Mouse (Mus musculus) liver, embryonic 15.5 days (tissue): Measurements from ENCODE around the gene Tmcc1. TPM values are rescaled to one million over a fixed set of nuclear protein-coding genes. Genes with fewer than 3 reads are reported as not detected.
A peak's percentile ranks its signal among the peaks of the same experiment; 100 is the strongest.

Experiments used
- ATAC-seq: fragments of 200-750 bp; cut with Nextera tagmentation; 2 replicates; pipeline ENCODE4 v1.8.0; 2017; ENCODE audit warnings: moderate number of reproducible peaks, mild to moderate bottlenecking, moderate library complexity; ENCODE audit not compliant: insufficient read depth
- H3K27ac ChIP-seq: fragments of 300-500 bp; sonication (generic); replicated peaks from 2 replicates; pipeline ENCODE4 v1.5.1; 2015; ENCODE audit warnings: mild to moderate bottlenecking, inconsistent platforms
- H3K27me3 ChIP-seq: fragments of 300-500 bp; sonication (generic); 2 replicates; pipeline ENCODE4 v1.6.1; 2015; ENCODE audit warnings: mild to moderate bottlenecking, inconsistent platforms
- H3K36me3 ChIP-seq: fragments of 300-500 bp; sonication (generic); replicated peaks from 2 replicates; pipeline ENCODE4 v1.6.1; 2015; ENCODE audit warnings: moderate library complexity, mild to moderate bottlenecking, inconsistent platforms
- H3K4me1 ChIP-seq: fragments of 300-500 bp; sonication (generic); replicated peaks from 2 replicates; pipeline ENCODE4 v1.6.1; 2015; ENCODE audit warnings: inconsistent platforms
- H3K4me2 ChIP-seq: fragments of 300-500 bp; sonication (generic); 2 replicates; pipeline ENCODE4 v1.6.1; 2015; ENCODE audit warnings: moderate library complexity, mild to moderate bottlenecking, inconsistent platforms
- H3K4me3 ChIP-seq: fragments of 300-500 bp; sonication (generic); replicated peaks from 2 replicates; pipeline ENCODE4 v1.5.1; 2015; ENCODE audit warnings: mild to moderate bottlenecking, inconsistent platforms
- H3K9ac ChIP-seq: fragments of 300-500 bp; sonication (generic); 2 replicates; pipeline ENCODE4 v1.6.1; 2015; ENCODE audit warnings: moderate library complexity, mild to moderate bottlenecking, inconsistent platforms
- H3K9me3 ChIP-seq: fragments of 300-500 bp; sonication (generic); replicated peaks from 2 replicates; pipeline ENCODE4 v1.6.1; 2016; ENCODE audit warnings: inconsistent platforms
- WGBS: fragments of 180-500 bp; shearing (Covaris S2); methylation state at CpG from one replicate; pipeline ENCODE4 v1.1.7; 2015; ENCODE audit warnings: mixed read lengths; ENCODE audit not compliant: insufficient replicate concordance; 5-methylcytosine and 5-hydroxymethylcytosine counted together
- polyA plus RNA-seq: library from polyadenylated mRNA; unstranded; fragments of >200 nt; fragmentation: Nextera tagmentation; extraction: Ambion mirVana; gene quantifications from 2 replicates; pipeline ENCODE4 v1.2.1, GENCODE M21; 2015

Tmcc1 gene
- polyA plus RNA-seq, 1 experiment from 2014 or later: 3.5 TPM

DNA sequence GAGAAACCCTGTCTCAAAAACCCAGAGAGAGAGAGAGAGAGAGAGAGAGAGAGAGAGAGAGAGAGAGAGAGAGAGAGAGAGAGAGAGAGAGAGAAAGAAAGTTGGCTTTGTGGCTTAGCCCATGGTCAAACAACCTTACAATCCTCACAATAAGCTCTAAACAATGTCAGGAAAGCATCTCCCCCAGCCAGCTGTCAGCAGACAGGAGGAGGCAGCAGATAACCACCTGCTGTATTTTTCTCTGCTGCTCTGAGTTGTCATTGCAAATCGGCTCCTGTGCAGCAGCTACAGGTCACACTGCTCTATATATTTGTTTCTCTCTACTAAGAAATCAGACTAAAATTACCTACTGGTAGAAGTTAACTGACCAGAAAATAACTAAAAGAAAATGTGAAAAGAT is 145.4 kb downstream of the Tmcc1 start:
- Histone ChIP-seq H3K36me3 (no peaks in the 10 kb centered on the region), H3K9me3 (no peaks in the 10 kb centered on the region), H3K4me2 (no peak overlapping the region), H3K4me1 (0 out of 2 replicates have a peak, but pooled peaks cover 2% of the 10 kb centered on the region), H3K4me3 (no peak overlapping the region), H3K27me3 (no peaks in the 10 kb centered on the region), H3K27ac (no peak overlapping the region), H3K9ac (no peak overlapping the region)
- no peak for ATAC-seq
- WGBS: 15% methylated on average over 1 of the region's 1 CpGs

DNA sequence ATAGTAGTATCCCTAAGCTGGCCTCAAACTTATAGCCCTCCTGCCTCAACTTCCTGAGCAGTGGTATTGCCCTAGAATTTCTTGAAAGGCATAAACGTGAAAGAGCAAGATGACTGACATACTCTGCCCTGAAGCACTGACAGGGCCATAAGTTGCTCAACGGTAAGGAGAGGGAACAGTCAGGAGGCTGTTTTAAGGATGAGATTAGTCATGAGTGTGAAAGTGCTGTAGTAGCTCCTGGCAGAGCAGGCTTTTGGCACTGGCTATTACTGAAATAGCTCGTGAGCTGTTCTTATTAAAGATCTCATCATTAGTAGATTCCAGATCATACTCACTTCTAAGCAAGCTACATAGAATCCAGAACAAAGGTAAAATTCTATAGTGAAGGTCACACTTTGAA is 145.9 kb downstream of the Tmcc1 start:
- no peak overlapping the region for H3K4me2 ChIP-seq
- no peak overlapping the region for H3K9ac ChIP-seq
- H3K27me3 ChIP-seq: no peaks in the 10 kb centered on the region
- 0 out of 2 replicates have a peak, but pooled peaks cover 2% of the 10 kb centered on the region for H3K4me1 ChIP-seq
- no peak overlapping the region for H3K4me3 ChIP-seq
- no peak overlapping the region for H3K27ac ChIP-seq
- ATAC-seq: no peak
- no peaks in the 10 kb centered on the region for H3K36me3 ChIP-seq
- H3K9me3 ChIP-seq: 0 out of 2 replicates have a peak, but pooled peaks cover 3% of the 10 kb centered on the region
- WGBS: 55% methylated on average over 3 of the region's 3 CpGs

DNA sequence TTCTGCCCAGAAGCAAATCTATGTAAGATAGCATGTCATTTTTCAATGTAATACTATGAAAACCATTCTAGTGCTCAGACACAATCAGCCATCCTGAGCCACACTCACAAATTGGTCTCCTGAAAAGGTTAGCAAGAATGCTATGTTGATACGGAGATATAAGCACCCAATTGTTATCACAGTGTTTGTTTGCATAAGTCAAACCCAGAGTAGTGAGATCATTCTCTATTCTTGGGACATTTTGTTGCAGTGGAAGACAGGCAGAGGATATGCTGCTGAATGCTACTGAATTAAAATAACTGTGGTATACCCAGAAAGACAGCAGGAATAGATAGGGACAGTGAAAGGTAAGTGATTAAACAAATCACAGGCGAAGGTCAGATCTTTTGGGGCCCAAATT is 149.2 kb downstream of the Tmcc1 start:
- Histone ChIP-seq H3K27ac (no peak overlapping the region), H3K9me3 (0 out of 2 replicates have a peak, but pooled peaks cover 3% of the 10 kb centered on the region), H3K9ac (no peak overlapping the region), H3K4me3 (no peak overlapping the region), H3K4me2 (no peak overlapping the region), H3K4me1 (0 out of 2 replicates have a peak, but pooled peaks cover 2% of the 10 kb centered on the region), H3K27me3 (no peaks in the 10 kb centered on the region), H3K36me3 (no peaks in the 10 kb centered on the region)
- ATAC-seq: no peak
- 64% methylated on average over 2 of the region's 2 CpGs for WGBS

DNA sequence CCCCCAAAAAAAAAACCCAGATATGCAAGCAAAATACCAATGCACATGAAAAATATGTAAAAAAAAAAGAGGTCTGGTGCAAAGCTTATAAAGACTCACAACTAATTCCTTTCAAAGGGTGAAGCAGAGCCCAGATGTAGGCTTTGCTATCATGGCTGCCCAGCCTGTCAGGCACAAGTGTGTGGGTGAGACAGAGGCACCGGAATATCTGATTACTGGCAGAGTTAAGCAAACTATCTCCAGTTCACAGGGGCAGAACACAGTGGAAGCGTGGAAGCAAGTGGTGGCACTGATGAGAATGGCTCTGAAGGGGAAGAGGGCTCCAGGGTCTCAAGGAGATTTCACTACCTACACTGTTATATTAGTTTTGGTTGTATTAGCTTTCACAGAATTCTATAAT is 155.1 kb downstream of the Tmcc1 start:
- 14% methylated on average over 2 of the region's 2 CpGs for WGBS
- no peaks in the 10 kb centered on the region for H3K36me3 ChIP-seq
- peaks cover 22% of the 10 kb centered on the region for H3K4me1 ChIP-seq
- no peak overlapping the region for H3K9ac ChIP-seq
- 0 out of 2 replicates have a peak, but pooled peaks cover 3% of the 10 kb centered on the region for H3K9me3 ChIP-seq
- no peak overlapping the region for H3K4me3 ChIP-seq
- H3K4me2 ChIP-seq: no peak overlapping the region
- no peak overlapping the region for H3K27ac ChIP-seq
- ATAC-seq: no peak; the same call in 1 of the 2 replicates
- H3K27me3 ChIP-seq: no peaks in the 10 kb centered on the region

DNA sequence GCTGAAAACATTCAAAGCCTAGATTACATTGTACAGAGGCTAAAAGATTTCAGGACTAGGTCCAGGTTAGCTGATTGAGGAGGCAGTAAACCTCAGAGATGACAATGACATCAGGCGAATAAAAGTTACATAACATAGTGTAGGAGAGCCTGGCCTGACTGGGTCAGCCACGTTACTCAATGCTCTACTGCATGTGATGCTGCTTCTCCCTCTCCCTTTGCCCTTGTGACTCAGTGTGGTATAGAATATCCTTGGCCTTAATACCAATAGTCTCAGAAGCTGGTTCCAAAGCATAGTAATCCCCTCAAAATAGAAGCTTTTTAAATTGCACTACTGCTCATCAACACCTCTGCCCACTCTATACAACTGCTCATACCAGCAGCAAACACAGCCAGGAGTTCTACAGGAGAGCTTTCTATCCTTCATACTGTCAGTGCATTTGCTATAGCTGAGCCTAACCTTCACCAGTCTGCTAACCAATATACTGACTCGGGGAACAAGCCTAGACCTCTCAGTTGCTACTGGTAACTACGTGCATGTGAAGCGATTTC is 155.9 kb downstream of the Tmcc1 start:
- H3K9ac ChIP-seq: no peak overlapping the region
- peaks cover 22% of the 10 kb centered on the region for H3K4me1 ChIP-seq
- WGBS: 66% methylated on average over 5 of the region's 5 CpGs
- no peaks in the 10 kb centered on the region for H3K36me3 ChIP-seq
- H3K27ac ChIP-seq: no peak overlapping the region
- H3K9me3 ChIP-seq: no peaks in the 10 kb centered on the region
- no peak overlapping the region for H3K4me3 ChIP-seq
- no peak overlapping the region for H3K4me2 ChIP-seq
- H3K27me3 ChIP-seq: no peaks in the 10 kb centered on the region
- no peak for ATAC-seq

DNA sequence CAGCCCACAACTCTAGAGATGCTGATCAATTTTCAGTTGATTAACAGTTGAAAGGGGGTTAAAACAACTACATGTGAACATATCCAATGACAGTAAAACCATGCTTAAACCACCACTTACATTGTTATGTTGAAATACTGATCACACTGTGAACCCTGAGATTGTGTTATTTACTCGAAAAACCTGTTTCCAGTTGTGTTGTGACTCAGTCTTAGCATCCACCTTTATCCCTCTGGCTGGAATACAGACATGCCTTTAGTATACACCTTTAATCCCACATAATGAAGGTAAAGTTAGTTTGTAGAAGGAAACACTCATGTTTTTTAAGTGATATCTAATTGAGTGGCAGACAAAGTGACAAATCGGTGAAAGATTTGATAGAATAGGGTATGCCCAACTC is 156.7 kb downstream of the Tmcc1 start:
- H3K4me1 ChIP-seq: peaks cover 22% of the 10 kb centered on the region
- no peak for ATAC-seq
- H3K4me2 ChIP-seq: no peak overlapping the region
- H3K9me3 ChIP-seq: no peaks in the 10 kb centered on the region
- no peak overlapping the region for H3K27ac ChIP-seq
- H3K36me3 ChIP-seq: no peaks in the 10 kb centered on the region
- 69% methylated on average over 2 of the region's 2 CpGs for WGBS
- no peak overlapping the region for H3K4me3 ChIP-seq
- H3K27me3 ChIP-seq: no peaks in the 10 kb centered on the region
- no peak overlapping the region for H3K9ac ChIP-seq

DNA sequence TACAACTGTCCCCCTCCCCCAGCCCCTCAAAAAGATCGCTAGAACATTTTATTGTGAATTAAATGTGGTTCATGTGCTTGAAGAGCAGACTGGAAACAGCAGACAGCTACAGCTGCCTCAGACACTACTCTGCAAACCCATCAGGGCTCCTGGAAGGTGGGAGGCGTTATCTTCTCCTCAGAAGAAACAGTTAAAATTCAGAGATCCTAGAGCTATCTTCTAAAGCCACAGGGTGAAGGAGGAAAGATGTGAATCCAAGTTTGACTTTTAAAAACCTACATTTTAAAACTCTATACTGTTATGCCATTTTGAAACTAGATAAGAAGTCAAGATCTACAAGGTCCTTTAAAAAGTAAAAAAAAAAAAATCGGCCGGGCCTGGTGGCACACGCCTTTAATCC is 162.2 kb downstream of the Tmcc1 start:
- H3K9ac ChIP-seq: no peak overlapping the region
- no peak overlapping the region for H3K4me3 ChIP-seq
- no peak overlapping the region for H3K4me2 ChIP-seq
- H3K36me3 ChIP-seq: no peaks in the 10 kb centered on the region
- ATAC-seq: no peak
- 30% methylated on average over 5 of the region's 5 CpGs for WGBS
- H3K27ac ChIP-seq: no peak overlapping the region
- H3K27me3 ChIP-seq: no peaks in the 10 kb centered on the region
- H3K4me1 ChIP-seq: no peaks in the 10 kb centered on the region
- no peaks in the 10 kb centered on the region for H3K9me3 ChIP-seq

DNA sequence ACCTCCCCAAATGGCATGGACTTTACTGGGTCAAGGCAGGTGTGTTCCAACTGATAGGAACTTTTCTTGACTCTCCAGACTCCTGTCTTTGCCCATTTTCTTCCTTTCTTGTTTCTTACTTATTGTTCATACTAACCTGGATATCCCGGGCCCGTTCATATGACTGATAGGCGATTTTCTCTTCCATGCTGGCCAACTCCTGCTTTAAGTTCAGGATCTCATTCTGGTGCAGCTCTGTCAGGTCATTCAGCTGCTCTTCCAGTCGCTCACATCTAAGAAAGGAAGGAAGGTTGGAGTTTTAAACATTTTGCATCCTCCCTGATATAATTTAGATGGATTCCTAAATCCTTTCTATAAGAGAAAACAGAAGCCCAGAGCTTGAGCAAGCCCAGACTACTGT is 168.6 kb downstream of the Tmcc1 start:
- Histone ChIP-seq H3K9me3 (peaks cover 8% of the 10 kb centered on the region), H3K4me1 (no peaks in the 10 kb centered on the region), H3K36me3 (0 out of 2 replicates have a peak, but pooled peaks cover 3% of the 10 kb centered on the region), H3K4me3 (no peak overlapping the region), H3K27ac (no peak overlapping the region), H3K27me3 (no peaks in the 10 kb centered on the region), H3K4me2 (no peak overlapping the region), H3K9ac (no peak overlapping the region)
- no peak for ATAC-seq
- 66% methylated on average over 4 of the region's 4 CpGs for WGBS

DNA sequence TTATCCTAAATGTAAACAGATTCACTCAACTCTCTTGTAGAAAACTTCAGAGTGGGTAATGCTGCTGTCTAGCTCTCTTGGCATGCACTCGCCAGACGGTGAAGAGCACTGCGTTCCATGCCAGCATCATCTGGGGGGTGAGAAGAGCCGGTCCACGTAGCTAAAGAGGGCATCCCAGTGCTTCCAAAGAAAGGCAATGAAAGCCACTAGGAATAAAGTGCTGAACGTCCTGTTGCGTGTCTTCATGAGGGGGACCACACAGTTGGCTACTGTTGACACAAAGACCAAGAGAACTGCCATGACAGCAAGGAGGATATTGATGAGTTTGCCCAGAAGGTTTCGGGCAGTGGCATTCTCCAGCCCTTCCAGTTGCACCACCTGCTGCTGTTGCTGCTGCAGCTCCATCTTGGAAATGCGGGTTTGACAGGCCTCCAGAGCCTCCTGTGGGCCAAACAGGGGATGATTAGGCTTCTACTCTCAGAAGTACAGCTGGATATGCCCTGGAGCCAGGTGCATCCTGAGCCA is 171.3 kb downstream of the Tmcc1 start:
- Histone ChIP-seq H3K4me3 (no peak overlapping the region), H3K4me2 (no peak overlapping the region), H3K36me3 (0 out of 2 replicates have a peak, but pooled peaks cover 3% of the 10 kb centered on the region), H3K27me3 (no peaks in the 10 kb centered on the region), H3K9me3 (peaks cover 8% of the 10 kb centered on the region), H3K4me1 (no peaks in the 10 kb centered on the region), H3K9ac (no peak overlapping the region), H3K27ac (no peak overlapping the region)
- no peak for ATAC-seq
- 73% methylated on average over 9 of the region's 9 CpGs for WGBS

DNA sequence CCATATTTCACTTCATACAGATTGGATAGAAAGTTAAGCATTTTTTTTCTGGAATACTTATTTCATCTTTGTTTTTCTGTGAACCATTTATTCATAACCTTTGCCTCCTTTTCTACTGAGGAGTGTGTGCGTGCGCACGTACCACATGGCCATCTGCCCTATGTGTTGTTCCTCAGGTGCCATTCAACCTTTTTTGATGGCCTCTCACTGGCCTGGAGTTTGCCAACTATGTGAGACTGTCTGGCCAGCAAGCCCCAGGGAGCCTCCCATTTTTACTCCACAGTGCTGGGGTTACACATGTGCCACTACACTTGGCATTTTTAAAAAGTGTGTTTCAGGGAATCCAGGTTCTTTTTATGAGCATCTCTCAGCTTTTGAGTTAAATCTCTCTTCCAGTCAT is 177.4 kb downstream of the Tmcc1 start:
- no peaks in the 10 kb centered on the region for H3K9me3 ChIP-seq

DNA sequence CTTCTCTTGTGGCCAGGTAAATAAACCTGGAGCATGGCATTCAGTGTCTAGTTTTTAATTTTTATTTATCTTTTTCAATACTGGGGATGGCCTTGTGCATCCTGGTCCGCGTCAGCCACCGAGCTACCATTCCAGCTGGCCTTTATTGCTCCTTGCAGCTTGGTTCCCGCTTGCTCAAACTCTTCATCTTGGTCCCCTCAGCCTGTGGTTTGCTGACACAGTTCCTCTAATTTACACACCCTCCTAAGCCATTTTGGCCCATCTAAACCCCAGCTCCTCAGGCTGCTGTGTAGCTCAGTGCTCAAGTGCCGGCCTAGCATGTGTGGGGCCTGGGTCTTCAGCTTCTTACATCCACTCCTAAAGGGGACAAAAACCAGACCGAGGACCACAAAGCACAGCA is 179.2 kb downstream of the Tmcc1 start:
- H3K4me2 ChIP-seq: no peak overlapping the region
- no peaks in the 10 kb centered on the region for H3K36me3 ChIP-seq
- no peak overlapping the region for H3K4me3 ChIP-seq
- no peak; the same call in 1 of the 2 replicates for ATAC-seq
- no peaks in the 10 kb centered on the region for H3K27me3 ChIP-seq
- 44% methylated on average over 6 of the region's 6 CpGs for WGBS
- 0 out of 2 replicates have a peak, but pooled peaks cover 2% of the 10 kb centered on the region for H3K4me1 ChIP-seq
- no peaks in the 10 kb centered on the region for H3K9me3 ChIP-seq
- H3K27ac ChIP-seq: peak overlapping the region; percentile 41
- H3K9ac ChIP-seq: no peak overlapping the region

More for the DNA sequence above, 177.4 kb downstream of the Tmcc1 start:
- no peak overlapping the region for H3K9ac ChIP-seq
- WGBS: 89% methylated on average over 3 of the region's 3 CpGs
- H3K4me1 ChIP-seq: no peaks in the 10 kb centered on the region
- H3K36me3 ChIP-seq: no peaks in the 10 kb centered on the region
- no peaks in the 10 kb centered on the region for H3K27me3 ChIP-seq
- H3K4me2 ChIP-seq: no peak overlapping the region
- no peak for ATAC-seq
- no peak overlapping the region for H3K27ac ChIP-seq
- no peak overlapping the region for H3K4me3 ChIP-seq

DNA sequence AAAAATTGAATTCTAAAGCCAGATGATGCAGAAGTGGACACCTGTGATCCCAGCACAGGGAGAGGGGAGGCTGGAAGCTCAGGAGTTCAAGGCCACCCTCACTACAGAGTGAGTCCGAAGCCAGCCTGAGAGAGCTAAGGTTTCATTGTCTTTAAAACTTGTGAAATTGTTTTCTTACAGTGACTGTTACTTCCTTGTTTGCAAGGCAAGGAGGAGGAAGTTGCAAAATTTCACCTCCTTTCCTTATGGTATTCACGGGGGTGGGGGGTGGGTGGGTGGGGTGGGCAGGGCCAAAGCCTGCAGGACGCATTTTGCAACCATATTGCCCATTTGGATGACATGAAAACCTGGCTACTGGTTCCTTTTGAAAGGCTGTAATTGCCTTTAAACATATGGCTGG is 179.6 kb downstream of the Tmcc1 start:
- no peaks in the 10 kb centered on the region for H3K27me3 ChIP-seq
- no peak overlapping the region for H3K4me2 ChIP-seq
- H3K9ac ChIP-seq: no peak overlapping the region
- H3K27ac ChIP-seq: 0 out of 2 replicates have a peak overlapping the region, but pooled peaks have one; percentile 41
- 0 out of 2 replicates have a peak, but pooled peaks cover 2% of the 10 kb centered on the region for H3K4me1 ChIP-seq
- no peak for ATAC-seq
- H3K36me3 ChIP-seq: no peaks in the 10 kb centered on the region
- no peak overlapping the region for H3K4me3 ChIP-seq
- WGBS: 29% methylated on average over 3 of the region's 3 CpGs
- no peaks in the 10 kb centered on the region for H3K9me3 ChIP-seq
